Comparison of ENCODE assay signal across 14 mouse cellular contexts in the genomic region with DNA sequence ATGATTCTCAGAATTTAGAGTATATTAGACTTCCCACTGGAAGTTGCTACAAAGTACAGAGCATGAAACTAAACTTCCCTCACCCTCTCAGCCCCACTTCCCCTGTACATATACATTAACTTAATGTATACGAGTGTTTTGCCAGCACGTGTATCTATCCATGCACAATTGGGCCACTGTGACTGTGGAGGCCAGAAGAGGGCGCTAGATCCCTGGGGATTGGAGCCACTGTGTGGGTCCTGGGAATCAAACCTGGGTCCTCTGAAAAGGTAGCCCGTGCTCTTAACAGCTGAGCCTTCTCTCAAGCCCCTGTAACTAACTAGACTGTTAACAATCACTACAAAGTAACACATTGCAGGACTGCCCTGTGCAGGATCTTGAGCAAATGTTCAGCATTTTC. TPM values are rescaled to one million over a fixed set of nuclear protein-coding genes. Genes with fewer than 3 reads are reported as not detected.
DNase-seq lines count a peak whose midpoint lies in the region; ATAC-seq and TF ChIP-seq lines count a peak whose summit lies in the region.
"Had no signal": no experiment of that assay in that cellular context is flagged by ENCODE, and none has a peak within 500 bp of the region (broad histone marks: within the 10 kb centered on the region; RNA-seq: fewer than 3 reads in every experiment).

No protein-coding gene starts in this region.

- DNase-seq in CD4-positive, CD25-positive, alpha-beta regulatory T cell, adult 2 months (ENCODE audit: low read depth, low spot score): peak; percentile 25
- DNase-seq in lung, postnatal 0 days (ENCODE audit: low spot score): no peak
- no peak for DNase-seq in lung, adult 2 months
- DNase-seq in c-Kit-negative CD71-positive TER-119-positive erythroid progenitor cells, embryonic 14.5 days (ENCODE audit: low read depth, low spot score): peak; percentile 33
- no peak for DNase-seq in heart, adult 8-10 months (ENCODE audit: low spot score)
- DNase-seq: cerebellum, adult 18-20 months; layer of hippocampus, adult 9-11 months; right cerebral cortex, postnatal 25 days had no signal

- H3K4me3 ChIP-seq in lung, postnatal 0 days (ENCODE audit: low read depth, low read length): no peak overlapping the region
- no peak overlapping the region for H3K4me3 ChIP-seq in lung, adult 2 months (replicated peaks; ENCODE audit: extremely low read depth, low read depth, low read length)
- no peak overlapping the region for H3K4me3 ChIP-seq in hindbrain, embryonic 16.5 days (ENCODE audit: low read length)
- H3K4me3 ChIP-seq: heart, embryonic 10.5 days; midbrain, embryonic 10.5 days had no signal

- H3K4me1 ChIP-seq in lung, postnatal 0 days (ENCODE audit: insufficient read depth, low read depth, low read length): no peaks in the 10 kb centered on the region
- H3K4me1 ChIP-seq in lung, adult 2 months (ENCODE audit: control insufficient read depth, insufficient read depth, low read length): peaks cover 3% of the 10 kb centered on the region; the same call in 1 of the 2 replicates
- H3K4me1 ChIP-seq in hindbrain, embryonic 16.5 days (ENCODE audit: control insufficient read depth, insufficient read depth, low read depth, low read length): no peaks in the 10 kb centered on the region

- peak; percentile 55 for TF ChIP-seq CTCF in lung, postnatal 0 days (IDR thresholded peaks at IDR 0.05)
- no peak for TF ChIP-seq CTCF in lung, adult 2 months (IDR thresholded peaks at IDR 0.05; ENCODE audit: insufficient read depth, low read length)

- H3K4me2 ChIP-seq in lung, postnatal 0 days (replicated peaks; ENCODE audit: low read depth, low read length): no peak overlapping the region
- no peak overlapping the region for H3K4me2 ChIP-seq in hindbrain, embryonic 16.5 days (ENCODE audit: low read length)

- no peak for TF ChIP-seq EP300 in lung, postnatal 0 days (IDR thresholded peaks at IDR 0.05)

- no peak overlapping the region for H3K9ac ChIP-seq in lung, postnatal 0 days (replicated peaks; ENCODE audit: low read depth)
- no peak overlapping the region for H3K9ac ChIP-seq in hindbrain, embryonic 16.5 days (ENCODE audit: low read depth, low read length)

- H3K9me3 ChIP-seq in lung, postnatal 0 days (ENCODE audit: low read length): no peaks in the 10 kb centered on the region
- H3K9me3 ChIP-seq in hindbrain, embryonic 16.5 days (ENCODE audit: control insufficient read depth, low read length): no peaks in the 10 kb centered on the region
- H3K9me3 ChIP-seq: heart, embryonic 10.5 days had no signal

- no peaks in the 10 kb centered on the region for H3K27me3 ChIP-seq in lung, postnatal 0 days (replicated peaks; ENCODE audit: insufficient read depth, low read length)
- H3K27me3 ChIP-seq in hindbrain, embryonic 16.5 days (replicated peaks; ENCODE audit: control insufficient read depth, insufficient read depth, low read length): no peaks in the 10 kb centered on the region

- H3K36me3 ChIP-seq in lung, postnatal 0 days (ENCODE audit: insufficient read depth, low read length): no peaks in the 10 kb centered on the region
- no peaks in the 10 kb centered on the region for H3K36me3 ChIP-seq in hindbrain, embryonic 16.5 days (ENCODE audit: control insufficient read depth, insufficient read depth, low read length)
- H3K36me3 ChIP-seq: heart, embryonic 10.5 days had no signal

- H3K27ac ChIP-seq in lung, postnatal 0 days (ENCODE audit: low read length): no peak overlapping the region
- H3K27ac ChIP-seq in hindbrain, embryonic 16.5 days (ENCODE audit: low read depth, low read length): no peak overlapping the region
- H3K27ac ChIP-seq: heart, embryonic 10.5 days; midbrain, embryonic 10.5 days had no signal

- ATAC-seq in CD4-positive, CD25-positive, alpha-beta regulatory T cell, adult 4 months: no peak
- no peak for ATAC-seq in lung, postnatal 0 days
- ATAC-seq in megakaryocyte-erythroid progenitor cell, adult 5-6 weeks (replicated peaks; ENCODE audit: low FRiP score, low TSS enrichment, poor library complexity, severe bottlenecking): peak; percentile 27; the same call in 1 of the 2 replicates
- no peak for ATAC-seq in hindbrain, embryonic 16.5 days
- ATAC-seq: forebrain, embryonic 16.5 days had no signal

- whole genome bisulfite sequencing in lung, postnatal 0 days: 64% methylated on average over 4 of the region's 4 CpGs
- 70% methylated on average over 4 of the region's 4 CpGs for WGBS in lung, adult 2 months
- 72% methylated on average over 4 of the region's 4 CpGs for WGBS in hindbrain, embryonic 16.5 days

- no peak for TF ChIP-seq POLR2A in lung, adult 2 months (IDR thresholded peaks at IDR 0.05; ENCODE audit: borderline replicate concordance, extremely low read depth, low read depth, low read length)

RNA-seq across cellular contexts. Expression of a gene that starts 36.3 kb away (rescaled TPM):
- 100 to 1,000 TPM; 288 to 301 TPM for polyA plus RNA-seq in CD4-positive, CD25-positive, alpha-beta regulatory T cell, adult 4 months (2017; shearing (Covaris generic))
- 837 and 926 TPM in 2 replicates for polyA plus RNA-seq in lung, postnatal 0 days (2015; fragmentation: Nextera tagmentation; extraction: Ambion mirVana)
- 228 and 245 TPM in 2 replicates for polyA plus RNA-seq in lung, adult 2 months (2012; rRNA removed)
- 228 and 242 TPM in 2 replicates for total RNA-seq in megakaryocyte-erythroid progenitor cell, adult 5-6 weeks (2014; fragmentation: Nextera tagmentation)
- total RNA-seq in megakaryocyte-erythroid progenitor cell, adult 5-6 weeks (2017): 570 and 661 TPM in 2 replicates
- total RNA-seq in heart, adult 8-10 months (2022): 100 to 1,000 TPM; 133 to 136 (median 134) TPM
- 574 and 619 TPM in 2 replicates for polyA plus RNA-seq in hindbrain, embryonic 16.5 days (2015; fragmentation: Nextera tagmentation; extraction: Ambion mirVana)

RNA-seq across cellular contexts. Expression of a gene that starts 36.5 kb away (rescaled TPM):
- 1 to 10 TPM; 2.0 to 3.5 TPM for polyA plus RNA-seq in CD4-positive, CD25-positive, alpha-beta regulatory T cell, adult 4 months (2017; shearing (Covaris generic))
- 25.1 and 29.3 TPM in 2 replicates for polyA plus RNA-seq in lung, postnatal 0 days (2015; fragmentation: Nextera tagmentation; extraction: Ambion mirVana)
- polyA plus RNA-seq in lung, adult 2 months (2012; rRNA removed): 26.2 and 28.4 TPM in 2 replicates
- 11.6 and 14.2 TPM in 2 replicates for total RNA-seq in megakaryocyte-erythroid progenitor cell, adult 5-6 weeks (2014; fragmentation: Nextera tagmentation)
- total RNA-seq in megakaryocyte-erythroid progenitor cell, adult 5-6 weeks (2017): 9.9 and 11.4 TPM in 2 replicates
- total RNA-seq in heart, adult 8-10 months (2022): 1 to 10 TPM; 6.7 to 9.6 (median 7.6) TPM
- polyA plus RNA-seq in hindbrain, embryonic 16.5 days (2015; fragmentation: Nextera tagmentation; extraction: Ambion mirVana): 12.1 and 12.3 TPM in 2 replicates

Comparison
In these comparisons a context has a peak if more than half of its experiments do, and no peak if none do; other contexts are left out.
1. DNase-seq: peak in CD4-positive, CD25-positive, alpha-beta regulatory T cell, adult 2 months (single experiment) and c-Kit-negative CD71-positive TER-119-positive erythroid progenitor cells, embryonic 14.5 days (single experiment); none in lung, postnatal 0 days (single experiment), lung, adult 2 months (single experiment) and heart, adult 8-10 months (single experiment).